Mouse (Mus musculus) Patski (cell line): ENCODE results near the gene Ddx6. TPM values are rescaled to one million over a fixed set of nuclear protein-coding genes. Genes with fewer than 3 reads are reported as not detected.
A peak's percentile ranks its signal among the peaks of the same experiment; 100 is the strongest.

Experiments used
- ATAC-seq: fragments of 100-300 bp; one replicate; pipeline ENCODE4 v1.8.0; 2021
- CTCF ChIA-PET: fragments of 350-600 bp; sonication (Branson Sonifier 250); formaldehyde crosslinking; loops from one replicate; lab custom pipeline; 2022; ENCODE audit warnings: inconsistent platforms; lab: Charles Lee
- POLR2A ChIA-PET: fragments of 350-600 bp; sonication (Branson Sonifier 250); formaldehyde crosslinking; loops from one replicate; lab custom pipeline; 2022; ENCODE audit warnings: antibody characterized with exemption, inconsistent platforms; lab: Charles Lee
- DNase-seq: peaks from one replicate; pipeline ENCODE4 v3.0.0-alpha.2; 2011; ENCODE audit warnings: low read depth, low spot score
- H3K27me3 ChIP-seq: fragments of 371-371 bp; one replicate; pipeline ENCODE4 v1.5.1; 2021
- CTCF ChIP-seq: fragments of 100-300 bp; IDR thresholded peaks from one replicate; pipeline ENCODE4 v1.5.1; 2021
- in situ Hi-C: fragments of 300-500 bp; cut with MboI; formaldehyde crosslinking; loops from 3 replicates; pipeline ENCODE4 v1.11.1; 2018; ENCODE audit warnings: low pct_unique_long_range_greater_than_20kb, mixed read lengths
- polyA plus RNA-seq: library from polyadenylated mRNA; unstranded; gene quantifications from one replicate; pipeline ENCODE4 v1.2.3, GENCODE M21; 2021

The Ddx6 gene
- polyA plus RNA-seq, 1 experiment from 2014 or later = 95.5 TPM

- ChIA-PET POLR2A (no interaction called here), CTCF (no interaction called here)
- DNase-seq (no peak), ATAC-seq (no peak)
- no peaks in the 10 kb centered on the region for H3K27me3 ChIP-seq
- no peak for TF ChIP-seq CTCF
- in situ Hi-C loops = no loop called here
Observed at GRCm38 (mm10) chr9:44640646-44641357, 36.1 kb downstream of the Ddx6 start.

- H3K27me3 ChIP-seq = no peaks in the 10 kb centered on the region
- DNase-seq (no peak), ATAC-seq (no peak)
- in situ Hi-C loops = no loop called here
- ChIA-PET CTCF (interaction anchor here (1.5 kb wide), 1 partner anchor 15 kb away, joined by 4 read pairs; no protein-coding TSS in a partner anchor), POLR2A (interaction anchor here (0.7 kb wide), 1 partner anchor 14 kb away, joined by 6 read pairs; no protein-coding TSS in a partner anchor)
- no peak for TF ChIP-seq CTCF
Observed at GRCm38 (mm10) chr9:44641616-44642015, 36.9 kb downstream of the Ddx6 start.

DNA sequence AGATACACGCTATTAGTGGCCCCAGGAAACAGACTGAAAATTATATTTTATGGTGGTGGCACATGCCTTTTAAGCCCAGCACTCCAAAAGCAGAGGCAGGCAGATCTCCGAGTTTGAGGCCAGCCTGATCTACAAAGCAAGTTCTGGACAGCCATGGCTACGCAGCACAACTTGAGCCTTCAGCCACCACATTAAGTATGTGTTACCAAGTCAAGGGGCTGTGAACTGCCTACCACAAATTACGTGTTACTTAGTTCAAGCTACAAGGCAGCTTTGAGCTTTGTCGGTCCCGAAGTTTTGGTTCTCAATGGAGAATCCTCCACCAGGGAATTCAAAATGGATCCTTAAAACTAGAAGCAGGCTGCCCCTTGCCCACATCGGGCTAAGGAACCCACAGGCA is 38.4 kb downstream of the Ddx6 start:
- ATAC-seq (no peak), DNase-seq (no peak)
- in situ Hi-C loops = no loop called here
- no peak for TF ChIP-seq CTCF
- ChIA-PET POLR2A (no interaction called here), CTCF (interaction anchor here (1.5 kb wide), 1 partner anchor 16 kb away, joined by 4 read pairs; no protein-coding TSS in a partner anchor)
- no peaks in the 10 kb centered on the region for H3K27me3 ChIP-seq

DNA sequence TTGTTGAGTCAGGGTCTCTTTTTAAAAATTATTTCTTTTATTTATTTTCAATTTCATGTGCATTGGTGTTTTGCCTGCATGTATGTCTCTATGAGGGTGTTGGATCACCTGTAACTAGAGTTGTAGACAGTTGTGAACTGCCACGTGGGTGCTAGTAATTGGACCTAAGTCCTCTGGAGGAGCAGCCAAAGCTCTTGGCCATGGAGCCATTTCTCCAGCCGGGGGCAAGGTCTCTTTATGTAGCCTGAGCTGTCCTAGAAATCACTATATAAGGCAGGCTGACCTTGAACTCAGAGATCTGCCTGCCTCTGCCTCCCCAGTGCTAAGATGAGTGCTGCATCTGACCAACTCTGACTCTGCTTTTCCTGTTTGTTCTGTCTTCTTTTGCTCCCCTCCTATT is 39.5 kb downstream of the Ddx6 start:
- CTCF ChIA-PET = no interaction called here
- no peak for ATAC-seq
- POLR2A ChIA-PET = interaction anchor here (0.6 to 0.8 kb wide), 2 partner anchors 14 to 146 kb away, joined by 3 to 5 read pairs; no protein-coding TSS in a partner anchor
- in situ Hi-C loops = no loop called here
- DNase-seq = no peak
- no peak for TF ChIP-seq CTCF
- no peaks in the 10 kb centered on the region for H3K27me3 ChIP-seq

DNA sequence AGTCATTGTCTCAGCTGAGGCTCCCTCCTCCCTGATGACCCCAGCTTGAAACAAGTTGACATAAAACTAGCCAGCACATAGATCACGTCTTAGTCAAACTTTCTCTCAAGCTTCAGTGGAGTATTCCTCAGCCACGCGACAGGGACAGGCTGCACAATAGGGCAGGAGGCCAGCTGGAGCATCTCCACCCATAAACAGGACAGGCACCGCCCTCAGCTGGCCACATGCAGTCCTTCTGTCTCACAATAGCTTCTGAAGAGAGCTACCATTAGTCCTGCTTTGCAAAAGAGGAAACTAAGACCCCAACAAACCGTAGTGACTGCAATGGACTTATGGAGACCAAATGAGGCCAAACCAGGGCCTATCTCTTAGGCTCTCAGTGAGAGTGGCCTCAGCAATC is 40.8 kb downstream of the Ddx6 start:
- in situ Hi-C loops = no loop called here
- ChIA-PET CTCF (interaction anchor here (1.5 kb wide), 1 partner anchor 163 kb away, joined by 3 read pairs; the partner anchor contains the start of gene Bcl9l), POLR2A (no interaction called here)
- DNase-seq (no peak), ATAC-seq (no peak)
- no peaks in the 10 kb centered on the region for H3K27me3 ChIP-seq
- TF ChIP-seq CTCF = no peak

DNA sequence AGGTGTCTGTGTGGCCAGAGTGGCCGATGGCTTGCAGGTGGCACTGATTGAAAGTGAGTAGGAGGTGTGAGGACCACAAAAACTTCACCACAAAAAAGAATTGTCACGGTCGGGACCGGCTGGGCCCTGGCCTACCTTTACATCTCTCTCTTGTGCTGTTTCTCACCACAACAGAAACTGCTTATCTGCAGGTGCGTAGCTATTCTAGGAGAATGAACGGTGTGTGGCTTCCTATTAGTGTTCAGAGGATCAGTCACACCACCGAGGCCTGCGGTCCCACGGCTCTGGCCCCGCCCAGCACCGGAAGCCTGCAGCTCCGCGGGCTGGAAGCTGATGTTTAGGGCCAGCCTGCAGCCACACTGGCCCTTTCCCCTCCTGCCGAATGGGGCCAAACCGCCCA is 41.2 kb downstream of the Ddx6 start:
- no peaks in the 10 kb centered on the region for H3K27me3 ChIP-seq
- no peak for TF ChIP-seq CTCF
- ATAC-seq (no peak), DNase-seq (no peak)
- CTCF ChIA-PET = interaction anchor here (1.5 kb wide), 1 partner anchor 163 kb away, joined by 3 read pairs; the partner anchor contains the start of gene Bcl9l
- POLR2A ChIA-PET = no interaction called here
- in situ Hi-C loops = no loop called here

- no peak for ATAC-seq
- in situ Hi-C loops = no loop called here
- TF ChIP-seq CTCF = no peak
- CTCF ChIA-PET = interaction anchor here (1.5 kb wide), 1 partner anchor 164 kb away, joined by 3 read pairs; the partner anchor contains the start of gene Bcl9l
- no peak for DNase-seq
- H3K27me3 ChIP-seq = no peaks in the 10 kb centered on the region
- POLR2A ChIA-PET = no interaction called here
Observed at GRCm38 (mm10) chr9:44646366-44646765, 41.7 kb downstream of the Ddx6 start.

DNA sequence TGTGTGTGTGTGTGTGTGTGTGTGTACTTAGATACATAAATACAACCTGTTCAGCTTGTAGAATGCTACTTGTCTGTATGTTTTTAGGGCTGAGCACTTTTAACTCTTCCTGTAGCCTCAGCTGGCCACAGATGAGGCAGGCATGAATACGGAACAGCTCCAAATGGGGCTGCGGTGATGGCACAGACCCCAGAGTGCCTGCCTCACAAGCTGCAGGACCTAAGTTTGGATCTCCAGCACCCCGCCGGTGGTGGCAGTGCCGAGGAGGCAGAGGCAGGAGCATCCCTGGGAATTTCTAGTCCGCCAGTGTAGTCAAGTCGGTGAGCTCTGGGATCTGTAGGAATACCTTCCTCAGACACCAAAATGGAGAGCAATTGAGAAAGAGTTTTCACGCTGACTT is 42.3 kb downstream of the Ddx6 start:
- no peak for TF ChIP-seq CTCF
- ChIA-PET POLR2A (no interaction called here), CTCF (interaction anchor here (1.5 kb wide), 1 partner anchor 164 kb away, joined by 3 read pairs; the partner anchor contains the start of gene Bcl9l)
- ATAC-seq = no peak
- in situ Hi-C loops = no loop called here
- H3K27me3 ChIP-seq = no peaks in the 10 kb centered on the region
- no peak for DNase-seq

DNA sequence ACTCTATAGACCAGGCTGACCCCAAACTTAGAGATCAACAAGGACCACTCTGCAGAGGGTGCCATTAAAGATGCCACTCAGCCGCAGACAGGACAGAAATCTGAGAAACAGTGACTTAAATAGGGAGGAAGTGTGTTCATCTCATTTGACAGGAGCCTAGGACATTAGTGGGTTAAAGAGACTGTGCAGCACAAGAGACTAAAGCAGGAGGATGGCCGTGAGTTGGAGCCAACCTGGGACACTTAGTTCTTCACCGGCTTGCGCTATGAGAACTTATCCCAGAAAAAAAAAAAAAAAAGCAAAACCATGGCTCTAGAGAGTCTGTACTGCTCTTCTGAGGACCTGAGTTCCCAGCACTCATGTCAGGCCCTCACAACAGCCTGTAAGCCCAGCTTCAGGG is 43.0 kb downstream of the Ddx6 start:
- in situ Hi-C loops = no loop called here
- no peaks in the 10 kb centered on the region for H3K27me3 ChIP-seq
- ChIA-PET CTCF (no interaction called here), POLR2A (no interaction called here)
- ATAC-seq (no peak), DNase-seq (no peak)
- no peak for TF ChIP-seq CTCF

DNA sequence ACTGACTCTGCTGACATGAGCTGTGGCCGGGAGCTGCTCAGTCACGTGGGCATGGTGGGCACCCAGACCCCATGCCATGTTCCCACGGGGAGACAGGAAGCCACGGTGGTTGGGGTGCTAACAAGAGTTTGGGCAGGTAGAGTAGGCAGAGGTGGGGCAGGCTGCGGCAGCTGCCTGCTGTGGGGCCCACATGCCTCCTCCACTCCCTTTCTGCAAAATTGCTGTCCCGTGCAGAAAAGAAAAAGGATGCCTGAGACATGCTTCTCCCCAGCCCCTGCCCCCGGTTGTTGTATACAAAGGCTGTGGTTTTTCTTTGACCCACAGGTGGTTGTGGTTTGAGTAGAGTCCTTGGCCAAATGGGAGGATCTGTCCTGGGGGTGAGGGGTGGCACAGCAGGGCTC is 44.2 kb downstream of the Ddx6 start:
- H3K27me3 ChIP-seq = no peaks in the 10 kb centered on the region
- TF ChIP-seq CTCF = no peak
- CTCF ChIA-PET = no interaction called here
- no peak for ATAC-seq
- POLR2A ChIA-PET = no interaction called here
- in situ Hi-C loops = no loop called here
- DNase-seq = peak; percentile 19

- CTCF ChIA-PET = interaction anchor here (0.6 to 3.7 kb wide), 17 partner anchors 10 to 218 kb away, joined by 3 to 53 read pairs (median 5); partner anchors contain the start of genes Treh and Upk2
Observed at GRCm38 (mm10) chr9:44652027-44652426, 47.3 kb downstream of the Ddx6 start.

More at GRCm38 (mm10) chr9:44652027-44652426, 47.3 kb downstream of the Ddx6 start:
- POLR2A ChIA-PET = interaction anchor here (1.3 to 1.5 kb wide), 2 partner anchors 22 to 198 kb away, joined by 6 to 18 read pairs; partner anchors contain the start of gene Upk2
- DNase-seq (no peak), ATAC-seq (peak; percentile 63)
- peak; percentile 94 for TF ChIP-seq CTCF
- no peaks in the 10 kb centered on the region for H3K27me3 ChIP-seq
- in situ Hi-C loops = loop anchor here (5.0 to 25.0 kb wide), 2 partner anchors 200 to 485 kb away; partner anchors contain the start of genes Scn4b and Upk2
